Mouse (Mus musculus) olfactory bulb, adult 2 months (tissue): Measurements from ENCODE around the gene Adora3.

Experiments used
- CTCF ChIP-seq: fragments of 200-500 bp; IDR thresholded peaks from 2 replicates; pipeline ENCODE4 v1.5.1; 2012; ENCODE audit warnings: low read depth, mild to moderate bottlenecking, low read length, moderate library complexity; ENCODE audit not compliant: insufficient read depth
- POLR2A ChIP-seq: fragments of 200-500 bp; IDR thresholded peaks from 2 replicates; pipeline ENCODE4 v1.6.1; 2012; ENCODE audit warnings: mild to moderate bottlenecking, low read depth, low read length, moderate library complexity; ENCODE audit not compliant: insufficient read depth

DNA sequence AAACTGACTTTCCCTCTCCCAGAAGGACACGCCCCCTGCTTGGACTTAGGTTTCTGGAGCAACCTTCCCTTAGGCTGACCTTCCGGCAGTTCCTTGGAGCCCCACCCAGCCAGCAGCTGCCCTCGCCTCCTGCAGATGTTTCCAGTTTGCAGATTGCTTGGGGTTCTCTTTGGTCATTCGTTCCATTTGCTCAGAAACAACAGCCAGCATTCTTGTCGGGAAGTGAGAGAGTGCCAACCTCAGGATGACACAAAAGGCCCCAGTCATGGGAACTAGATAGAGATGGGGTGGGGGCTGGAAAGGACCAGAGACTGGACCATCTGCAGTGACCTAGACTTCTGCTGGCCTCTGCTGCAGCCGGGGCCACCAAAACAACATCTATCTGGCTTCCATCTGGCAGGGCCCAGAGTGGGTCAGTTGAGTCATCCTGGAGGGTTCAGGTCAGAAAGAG is 23.3 kb downstream of the Adora3 start:
- TF ChIP-seq CTCF (no peak), POLR2A (no peak)
